Mouse (Mus musculus): ENCODE results near the gene Clec10a. TPM values are rescaled to one million over a fixed set of nuclear protein-coding genes. Genes with fewer than 3 reads are reported as not detected.

Gene Clec10a
- total and polyA plus RNA-seq, 3 experiments = 8.4 to 10.8 TPM; not detected in 1

- Histone ChIP-seq H3K9ac (ENCODE audit: control insufficient read depth, low read depth, low read length, poor library complexity, severe bottlenecking) (no peak overlapping the region), H3K4me3 (ENCODE audit: control insufficient read depth in 1 of 2, insufficient read depth in 1 of 2, low read depth in 2 of 2, low read length in 2 of 2) (no peak overlapping the region), H3K27me3 (ENCODE audit: control insufficient read depth in 1 of 2, insufficient read depth in 2 of 2, low read length in 2 of 2) (peaks cover 2% of the 10 kb centered on the region in 2 experiments; a peak in 2 of 4 replicates), H3K4me1 (ENCODE audit: control insufficient read depth in 1 of 2, insufficient read depth in 2 of 2, low read length in 2 of 2) (no peaks in the 10 kb centered on the region), H3K36me3 (ENCODE audit: control insufficient read depth in 1 of 2, insufficient read depth in 2 of 2, low read length in 2 of 2) (no peaks in the 10 kb centered on the region), H3K9me3 (replicated peaks; ENCODE audit: insufficient read depth, low read length) (no peaks in the 10 kb centered on the region), H3K27ac (ENCODE audit: control insufficient read depth, low read depth, low read length) (no peak overlapping the region), H3K79me2 (ENCODE audit: control insufficient read depth, insufficient read depth, low read length, poor library complexity) (no peaks in the 10 kb centered on the region)
- no peak for DNase-seq (ENCODE audit: low read depth, low spot score)
- TF ChIP-seq TCF12 (IDR thresholded peaks at IDR 0.05; ENCODE audit: low read depth, low read length) = no peak
- no peak for TF ChIP-seq RCOR1 (IDR thresholded peaks at IDR 0.05; ENCODE audit: low read depth, low read length)
- TF ChIP-seq ZC3H11A (IDR thresholded peaks at IDR 0.05; ENCODE audit: low read depth, low read length) = no peak
- TF ChIP-seq TBP (IDR thresholded peaks at IDR 0.05; ENCODE audit: low read depth, low read length) = no peak
- TF ChIP-seq MEF2A (IDR thresholded peaks at IDR 0.05; ENCODE audit: extremely low read depth, insufficient replicate concordance, low read depth, low read length, poor library complexity, severe bottlenecking) = no peak
- TF ChIP-seq POLR2AphosphoS5 (IDR thresholded peaks at IDR 0.05; ENCODE audit: borderline replicate concordance, low read depth, low read length) = no peak
- TF ChIP-seq HCFC1 (IDR thresholded peaks at IDR 0.05; ENCODE audit: low read depth, low read length) = no peak
- no peak for TF ChIP-seq CHD1 (IDR thresholded peaks at IDR 0.05; ENCODE audit: low read depth, low read length)
- TF ChIP-seq MXI1 (IDR thresholded peaks at IDR 0.05; ENCODE audit: low read depth, low read length) = no peak
- TF ChIP-seq SMC3 (IDR thresholded peaks at IDR 0.05; ENCODE audit: low read depth, low read length) = no peak
- no peak for TF ChIP-seq BHLHE40 (IDR thresholded peaks at IDR 0.05; ENCODE audit: borderline replicate concordance, low read depth, low read length)
- no peak for TF ChIP-seq NELFE (IDR thresholded peaks at IDR 0.05; ENCODE audit: low read depth, low read length)
- TF ChIP-seq NRF1 (IDR thresholded peaks at IDR 0.05; ENCODE audit: insufficient read depth, low read depth, low read length, poor library complexity, severe bottlenecking) = no peak
- no peak for TF ChIP-seq POLR2AphosphoS2 (IDR thresholded peaks at IDR 0.05; ENCODE audit: low read length)
- TF ChIP-seq CTCF (IDR thresholded peaks at IDR 0.05 in 2 of 3, conservative IDR thresholded peaks at IDR 0.05 in 1 of 3; ENCODE audit: control insufficient read depth in 1 of 3, insufficient read depth in 1 of 3, low read depth in 2 of 3, low read length in 3 of 3, poor library complexity in 1 of 3, severe bottlenecking in 1 of 3) = no peak
- no peak for TF ChIP-seq USF2 (IDR thresholded peaks at IDR 0.05; ENCODE audit: borderline replicate concordance in 1 of 2, insufficient read depth in 1 of 2, low read depth in 1 of 2, low read length in 2 of 2)
Observed at GRCm38 (mm10) chr11:70114562-70114961, 41.4 kb upstream of the Clec10a start.

- DNase-seq (ENCODE audit: low read depth, low spot score) = no peak
- Histone ChIP-seq H3K9me3 (replicated peaks; ENCODE audit: insufficient read depth, low read length) (no peaks in the 10 kb centered on the region), H3K79me2 (ENCODE audit: control insufficient read depth, insufficient read depth, low read length, poor library complexity) (no peaks in the 10 kb centered on the region), H3K27ac (ENCODE audit: control insufficient read depth, low read depth, low read length) (no peak overlapping the region), H3K27me3 (ENCODE audit: control insufficient read depth in 1 of 2, insufficient read depth in 2 of 2, low read length in 2 of 2) (peaks cover 2% of the 10 kb centered on the region in 2 experiments; a peak in 2 of 4 replicates), H3K36me3 (ENCODE audit: control insufficient read depth in 1 of 2, insufficient read depth in 2 of 2, low read length in 2 of 2) (no peaks in the 10 kb centered on the region), H3K4me1 (ENCODE audit: control insufficient read depth in 1 of 2, insufficient read depth in 2 of 2, low read length in 2 of 2) (no peaks in the 10 kb centered on the region), H3K9ac (ENCODE audit: control insufficient read depth, low read depth, low read length, poor library complexity, severe bottlenecking) (no peak overlapping the region), H3K4me3 (ENCODE audit: control insufficient read depth in 1 of 2, insufficient read depth in 1 of 2, low read depth in 2 of 2, low read length in 2 of 2) (no peak overlapping the region)
- TF ChIP-seq USF1 (IDR thresholded peaks at IDR 0.05; ENCODE audit: low read depth, low read length) = no peak
- no peak for TF ChIP-seq NELFE (IDR thresholded peaks at IDR 0.05; ENCODE audit: low read depth, low read length)
- no peak for TF ChIP-seq CHD1 (IDR thresholded peaks at IDR 0.05; ENCODE audit: low read depth, low read length)
- no peak for TF ChIP-seq ZNF384 (IDR thresholded peaks at IDR 0.05; ENCODE audit: low read depth, low read length)
- no peak for TF ChIP-seq ZC3H11A (IDR thresholded peaks at IDR 0.05; ENCODE audit: low read depth, low read length)
- TF ChIP-seq ETS1 (IDR thresholded peaks at IDR 0.05; ENCODE audit: low read depth, low read length) = no peak
- TF ChIP-seq POLR2A (IDR thresholded peaks at IDR 0.05; ENCODE audit: control insufficient read depth in 1 of 2, insufficient read depth in 1 of 2, low read depth in 1 of 2, low read length in 2 of 2, poor library complexity in 1 of 2) = no peak
- no peak for TF ChIP-seq E2F4 (IDR thresholded peaks at IDR 0.05; ENCODE audit: borderline replicate concordance, low read depth, low read length)
- TF ChIP-seq RAD21 (IDR thresholded peaks at IDR 0.05; ENCODE audit: low read depth, low read length) = no peak
- TF ChIP-seq RCOR1 (IDR thresholded peaks at IDR 0.05; ENCODE audit: low read depth, low read length) = no peak
- no peak for TF ChIP-seq POLR2AphosphoS5 (IDR thresholded peaks at IDR 0.05; ENCODE audit: borderline replicate concordance, low read depth, low read length)
Observed at GRCm38 (mm10) chr11:70115901-70116300, 40.1 kb upstream of the Clec10a start.

All from MEL (cell line).